Mouse (Mus musculus) hindbrain, embryonic 16.5 days (tissue): Measurements from ENCODE around the gene Zdhhc23. TPM values are rescaled to one million over a fixed set of nuclear protein-coding genes. Genes with fewer than 3 reads are reported as not detected.

Source experiments
- ATAC-seq: fragments of 200-750 bp; cut with Nextera tagmentation; 2 replicates; pipeline ENCODE4 v1.8.0; 2017; ENCODE audit warnings: moderate TSS enrichment, moderate library complexity
- H3K27ac ChIP-seq: fragments of 300-500 bp; sonication (generic); 2 replicates; pipeline ENCODE4 v1.5.1; 2014; ENCODE audit warnings: low read depth, mild to moderate bottlenecking, control low read depth, low read length, moderate library complexity
- H3K27me3 ChIP-seq: fragments of 300-500 bp; sonication (generic); replicated peaks from 2 replicates; pipeline ENCODE4 v1.6.1; 2014; ENCODE audit warnings: low read length; ENCODE audit not compliant: control insufficient read depth, insufficient read depth
- H3K36me3 ChIP-seq: fragments of 300-500 bp; sonication (generic); 2 replicates; pipeline ENCODE4 v1.6.1; 2014; ENCODE audit warnings: mild to moderate bottlenecking, low read length, moderate library complexity, mixed read lengths; ENCODE audit not compliant: control insufficient read depth, insufficient read depth
- H3K4me1 ChIP-seq: fragments of 300-500 bp; sonication (generic); 2 replicates; pipeline ENCODE4 v1.6.1; 2014; ENCODE audit warnings: low read depth, low read length; ENCODE audit not compliant: control insufficient read depth, insufficient read depth
- H3K4me2 ChIP-seq: fragments of 300-500 bp; sonication (generic); 2 replicates; pipeline ENCODE4 v1.6.1; 2014; ENCODE audit warnings: mild to moderate bottlenecking, low read length, control low read depth, moderate library complexity
- H3K4me3 ChIP-seq: fragments of 300-500 bp; sonication (generic); 2 replicates; pipeline ENCODE4 v1.5.1; 2014; ENCODE audit warnings: mild to moderate bottlenecking, low read length, control low read depth, moderate library complexity
- H3K9ac ChIP-seq: fragments of 300-500 bp; sonication (generic); 2 replicates; pipeline ENCODE4 v1.6.1; 2014; ENCODE audit warnings: low read depth, mild to moderate bottlenecking, control low read depth, low read length, moderate library complexity
- H3K9me3 ChIP-seq: fragments of 300-500 bp; sonication (generic); 2 replicates; pipeline ENCODE4 v1.6.1; 2014; ENCODE audit warnings: mild to moderate bottlenecking, low read length, moderate library complexity; ENCODE audit not compliant: control insufficient read depth
- WGBS: fragments of 180-500 bp; shearing (Covaris S2); extraction: QIAGEN DNeasy Blood & Tissue Kit; methylation state at CpG from one replicate; pipeline ENCODE4 v1.1.7; 2014; 5-methylcytosine and 5-hydroxymethylcytosine counted together
- polyA plus RNA-seq: library from polyadenylated mRNA; unstranded; fragments of >200 nt; fragmentation: Nextera tagmentation; extraction: Ambion mirVana; gene quantifications from 2 replicates; pipeline ENCODE4 v1.2.1, GENCODE M21; 2015

Zdhhc23 gene
- polyA plus RNA-seq, 1 experiment from 2014 or later, result 3.4 TPM

DNA sequence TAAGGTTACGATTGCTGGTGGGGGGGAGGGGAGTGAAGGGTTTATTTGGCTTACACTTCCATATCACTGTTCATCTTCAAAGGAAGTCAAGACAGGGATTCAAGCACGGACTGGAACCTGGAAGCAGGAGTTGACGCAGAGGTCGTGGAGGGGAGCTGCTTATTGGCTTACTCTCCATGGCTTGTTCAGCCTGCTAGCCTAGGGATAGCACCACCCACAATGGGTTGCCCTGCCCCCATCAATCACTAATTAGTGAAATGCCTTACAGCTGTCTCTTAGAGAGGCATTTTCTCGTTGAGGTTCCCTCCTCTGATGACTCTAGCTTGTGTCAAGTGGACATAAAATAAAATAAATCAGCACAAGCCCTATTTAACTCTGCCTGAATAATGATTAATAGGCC lies 31.4 kb upstream of the Zdhhc23 start:
- ATAC-seq, result no peak
- 68% methylated on average over 5 of the region's 5 CpGs for WGBS

DNA sequence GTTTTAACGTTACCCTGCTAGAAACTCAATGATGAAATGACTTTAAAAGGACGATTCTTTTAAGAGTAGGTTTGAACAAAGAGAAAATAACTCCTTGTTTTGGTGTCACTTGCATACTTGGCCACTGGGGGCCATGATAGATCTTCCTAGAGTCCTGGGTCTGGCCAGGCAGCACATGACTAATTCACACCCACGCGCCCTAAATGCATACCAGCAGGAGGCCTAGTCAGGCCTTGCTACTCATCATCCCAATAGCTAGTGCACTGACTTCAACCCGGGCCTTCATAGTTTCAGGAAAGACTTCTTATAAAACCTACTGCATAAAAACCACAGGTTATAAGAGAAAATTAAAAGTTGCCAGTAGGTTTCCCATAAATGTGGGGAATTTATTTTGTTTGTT lies 22.5 kb upstream of the Zdhhc23 start:
- no peaks in the 10 kb centered on the region for H3K36me3 ChIP-seq
- no peaks in the 10 kb centered on the region for H3K4me1 ChIP-seq
- H3K27me3 ChIP-seq, result no peaks in the 10 kb centered on the region
- H3K4me2 ChIP-seq, result no peak overlapping the region
- H3K9me3 ChIP-seq, result no peaks in the 10 kb centered on the region
- H3K4me3 ChIP-seq, result no peak overlapping the region
- no peak overlapping the region for H3K9ac ChIP-seq
- WGBS, result 57% methylated on average over 5 of the region's 5 CpGs
- H3K27ac ChIP-seq, result no peak overlapping the region
- no peak for ATAC-seq

More for the DNA sequence above, 31.4 kb upstream of the Zdhhc23 start:
- no peak overlapping the region for H3K9ac ChIP-seq
- no peak overlapping the region for H3K4me2 ChIP-seq
- no peak overlapping the region for H3K27ac ChIP-seq
- H3K9me3 ChIP-seq, result no peaks in the 10 kb centered on the region
- no peaks in the 10 kb centered on the region for H3K27me3 ChIP-seq
- H3K4me1 ChIP-seq, result no peaks in the 10 kb centered on the region
- H3K36me3 ChIP-seq, result no peaks in the 10 kb centered on the region
- H3K4me3 ChIP-seq, result no peak overlapping the region

DNA sequence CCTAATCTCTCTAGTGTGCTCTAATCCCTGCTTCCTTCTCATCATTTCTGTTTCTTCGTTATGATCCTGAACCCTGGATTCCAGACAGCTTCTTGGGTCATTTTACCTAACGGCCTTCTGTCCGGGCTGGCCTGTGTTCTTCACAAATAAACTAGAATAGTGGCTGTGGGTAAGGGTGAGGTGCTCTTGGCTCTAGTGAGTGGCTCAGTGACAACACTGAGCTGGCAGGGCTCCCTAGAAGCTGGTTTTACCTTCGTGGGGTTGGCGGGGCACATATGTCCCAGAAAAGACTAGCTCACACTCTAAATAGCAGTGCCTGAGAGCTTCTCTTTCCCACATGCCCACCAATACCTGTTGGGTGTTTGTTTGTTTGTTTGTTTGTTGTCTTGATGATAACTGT lies 19.9 kb upstream of the Zdhhc23 start:
- Histone ChIP-seq H3K27ac (no peak overlapping the region), H3K4me1 (no peaks in the 10 kb centered on the region), H3K27me3 (no peaks in the 10 kb centered on the region), H3K9ac (no peak overlapping the region), H3K4me2 (no peak overlapping the region), H3K9me3 (no peaks in the 10 kb centered on the region), H3K36me3 (no peaks in the 10 kb centered on the region), H3K4me3 (no peak overlapping the region)
- 87% methylated on average over 5 of the region's 5 CpGs for WGBS
- ATAC-seq, result no peak

DNA sequence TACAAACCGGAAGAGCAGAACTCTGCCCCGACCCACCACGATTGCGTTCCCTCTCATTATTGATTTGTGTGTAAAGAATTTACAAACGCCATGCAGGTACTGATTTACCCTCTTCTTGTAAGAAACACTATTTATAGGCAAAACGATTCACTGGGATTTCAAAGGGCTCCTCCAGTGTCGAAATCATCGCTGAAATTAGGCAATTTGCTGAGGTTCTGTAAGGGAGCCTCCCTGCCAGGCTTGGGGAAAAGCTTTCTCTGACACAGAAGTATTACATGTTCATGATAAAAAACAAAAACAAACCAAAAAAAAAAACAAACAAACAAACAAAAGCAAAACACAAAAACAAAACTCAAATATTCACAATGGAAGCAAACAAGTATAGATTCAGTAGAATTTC lies 19.5 kb upstream of the Zdhhc23 start:
- Histone ChIP-seq H3K9ac (no peak overlapping the region), H3K36me3 (no peaks in the 10 kb centered on the region), H3K4me1 (no peaks in the 10 kb centered on the region), H3K4me2 (no peak overlapping the region), H3K9me3 (no peaks in the 10 kb centered on the region), H3K4me3 (no peak overlapping the region), H3K27me3 (no peaks in the 10 kb centered on the region), H3K27ac (no peak overlapping the region)
- no peak for ATAC-seq
- 77% methylated on average over 8 of the region's 8 CpGs for WGBS

DNA sequence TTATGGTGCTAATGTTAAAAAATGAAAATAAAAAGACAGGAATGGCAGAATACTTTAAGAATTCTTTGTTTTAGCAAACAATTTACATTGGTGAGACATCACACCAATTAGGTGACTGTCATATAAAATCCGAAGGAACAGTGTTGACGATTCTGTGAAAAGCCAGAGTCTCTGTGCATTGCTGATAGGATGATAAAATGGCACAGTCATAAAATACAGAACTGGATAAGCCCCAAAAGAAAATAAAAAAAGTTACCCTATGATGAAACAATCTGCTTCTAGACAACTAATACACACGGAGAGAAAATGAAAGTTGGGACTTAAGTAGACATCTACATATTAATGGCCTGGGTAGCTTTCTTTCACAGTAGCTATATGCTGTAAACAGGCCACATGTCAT lies 15.0 kb upstream of the Zdhhc23 start:
- Histone ChIP-seq H3K4me2 (no peak overlapping the region), H3K4me1 (no peaks in the 10 kb centered on the region), H3K9me3 (no peaks in the 10 kb centered on the region), H3K36me3 (no peaks in the 10 kb centered on the region), H3K9ac (no peak overlapping the region), H3K27me3 (no peaks in the 10 kb centered on the region), H3K27ac (no peak overlapping the region), H3K4me3 (no peak overlapping the region)
- 83% methylated on average over 3 of the region's 3 CpGs for WGBS
- ATAC-seq, result no peak

DNA sequence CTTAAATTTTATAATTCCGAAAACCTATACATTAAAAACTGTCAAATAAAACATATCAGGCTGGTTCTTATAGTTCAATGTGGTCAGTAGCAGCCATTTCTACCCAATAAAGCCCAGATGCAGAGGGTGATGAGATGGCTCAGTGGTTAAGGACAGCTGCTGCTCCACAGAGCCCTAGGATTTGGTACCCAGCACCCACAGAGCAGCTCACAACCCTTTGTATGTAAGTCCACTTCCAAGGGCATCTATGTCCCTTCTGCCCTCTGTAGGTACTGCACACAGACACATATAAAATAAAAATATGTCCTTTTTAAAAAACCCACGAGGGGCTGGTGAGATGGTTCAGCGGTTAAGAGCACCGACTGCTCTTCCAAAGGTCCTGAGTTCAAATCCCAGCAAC lies 6.7 kb upstream of the Zdhhc23 start:
- 94% methylated on average over 4 of the region's 4 CpGs for WGBS
- no peak for ATAC-seq
- Histone ChIP-seq H3K4me2 (no peak overlapping the region), H3K9me3 (no peaks in the 10 kb centered on the region), H3K27ac (no peak overlapping the region), H3K9ac (no peak overlapping the region), H3K36me3 (no peaks in the 10 kb centered on the region), H3K27me3 (no peaks in the 10 kb centered on the region), H3K4me3 (no peak overlapping the region), H3K4me1 (no peaks in the 10 kb centered on the region)

DNA sequence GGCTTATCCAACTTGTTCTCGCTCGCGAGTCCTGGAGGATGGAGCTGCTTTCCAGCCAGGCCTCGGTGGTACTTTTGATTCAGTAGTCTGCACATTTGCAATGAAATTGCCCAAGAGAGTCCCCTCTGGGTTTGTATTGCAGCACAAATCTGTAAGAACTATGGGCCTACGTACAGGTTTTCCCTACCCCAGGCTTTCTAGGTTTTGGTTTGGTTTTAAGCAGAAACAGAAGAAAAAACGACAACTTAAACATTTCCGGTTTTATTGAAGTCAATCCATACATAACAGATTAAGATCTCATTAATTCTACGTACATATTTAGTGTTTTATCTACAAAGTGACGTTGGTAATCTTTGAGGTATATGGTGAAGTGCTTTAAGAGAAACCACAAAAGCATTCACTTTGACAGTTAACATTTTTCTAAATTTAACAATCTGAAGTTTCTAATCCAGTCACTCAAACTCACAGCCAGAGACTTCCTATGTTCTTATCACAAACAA lies 569 bp upstream of the Zdhhc23 start:
- no peaks in the 10 kb centered on the region for H3K9me3 ChIP-seq
- no peak overlapping the region for H3K27ac ChIP-seq
- 30% methylated on average over 9 of the region's 9 CpGs for WGBS
- H3K4me3 ChIP-seq, result peak overlapping the region; percentile 78
- H3K4me1 ChIP-seq, result peaks cover 6% of the 10 kb centered on the region; the same call in 1 of the 2 replicates
- peak overlapping the region; percentile 74 for H3K9ac ChIP-seq
- H3K27me3 ChIP-seq, result no peaks in the 10 kb centered on the region
- ATAC-seq, result no peak
- H3K36me3 ChIP-seq, result no peaks in the 10 kb centered on the region
- peak overlapping the region; percentile 98 for H3K4me2 ChIP-seq

DNA sequence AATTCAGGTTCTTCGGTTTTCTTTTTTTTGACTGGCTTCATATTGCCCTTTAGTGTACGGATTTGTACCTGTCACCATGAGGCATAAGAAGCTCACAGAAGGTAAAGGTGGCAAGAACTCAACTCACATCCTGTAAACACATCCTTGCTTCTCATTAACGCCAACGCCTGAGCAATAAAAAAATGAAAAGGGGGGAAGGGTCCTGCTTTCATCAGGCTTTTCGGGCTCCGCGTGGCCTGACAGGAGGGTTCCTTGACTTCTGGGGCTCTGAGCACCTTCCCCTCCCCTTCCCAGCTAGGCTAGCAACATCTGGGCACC lies 622 bp downstream of the Zdhhc23 start:
- Histone ChIP-seq H3K27ac (no peak overlapping the region), H3K4me2 (peak overlapping the region; percentile 98), H3K4me1 (peaks cover 6% of the 10 kb centered on the region; the same call in 1 of the 2 replicates), H3K36me3 (no peaks in the 10 kb centered on the region), H3K27me3 (no peaks in the 10 kb centered on the region), H3K9me3 (no peaks in the 10 kb centered on the region), H3K4me3 (peak overlapping the region; percentile 78), H3K9ac (peak overlapping the region; percentile 74)
- ATAC-seq, result no peak; the same call in 1 of the 2 replicates
- 14% methylated on average over 7 of the region's 7 CpGs for WGBS

DNA sequence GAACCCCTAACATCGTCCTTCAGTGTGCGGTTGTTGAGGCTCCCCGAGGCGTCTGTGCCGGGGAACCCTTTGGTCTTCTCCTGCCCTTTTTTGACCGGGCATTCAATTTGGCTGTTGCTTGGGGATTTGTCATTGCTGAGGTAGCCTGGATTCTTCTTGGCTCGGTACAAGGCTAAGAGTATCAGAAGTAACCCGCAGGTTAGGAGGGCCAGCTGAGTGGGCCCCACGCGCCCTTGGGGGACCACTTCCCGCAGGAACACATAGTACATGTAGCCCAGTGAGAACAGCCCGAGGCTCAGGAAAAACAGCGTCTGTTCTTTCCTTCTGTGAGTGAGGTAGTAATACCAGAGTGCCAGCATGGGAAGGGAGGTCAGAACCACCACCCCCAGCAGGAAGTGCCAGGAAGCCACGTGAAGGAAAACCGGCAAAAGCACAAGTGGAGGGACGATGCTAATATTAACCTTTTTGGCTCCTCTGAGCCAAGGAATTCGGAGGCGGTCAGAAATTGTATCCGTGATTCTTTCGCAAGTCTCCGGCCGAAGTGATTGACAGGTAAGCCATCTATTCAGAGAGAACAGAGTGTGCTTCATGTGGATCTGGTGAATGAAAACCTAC lies 5.9 kb downstream of the Zdhhc23 start:
- no peak overlapping the region for H3K9ac ChIP-seq
- no peaks in the 10 kb centered on the region for H3K9me3 ChIP-seq
- no peak for ATAC-seq
- WGBS, result 82% methylated on average over 22 of the region's 22 CpGs
- no peak overlapping the region for H3K27ac ChIP-seq
- peaks cover 7% of the 10 kb centered on the region for H3K36me3 ChIP-seq
- no peak overlapping the region for H3K4me2 ChIP-seq
- H3K27me3 ChIP-seq, result no peaks in the 10 kb centered on the region
- no peak overlapping the region for H3K4me3 ChIP-seq
- H3K4me1 ChIP-seq, result 0 out of 2 replicates have a peak, but pooled peaks cover 3% of the 10 kb centered on the region
